Mouse (Mus musculus) stomach, postnatal 0 days (tissue): ENCODE results near the gene Dkkl1. TPM values are rescaled to one million over a fixed set of nuclear protein-coding genes. Genes with fewer than 3 reads are reported as not detected.

Experiments
- ATAC-seq: fragments of 200-750 bp; cut with Nextera tagmentation; 2 replicates; pipeline ENCODE4 v1.8.0; 2017; ENCODE audit not compliant: low FRiP score, low TSS enrichment
- DNase-seq: peaks from one replicate; pipeline ENCODE4 v3.0.0-alpha.2; 2016; ENCODE audit warnings: low spot score
- H3K27ac ChIP-seq: fragments of 300-500 bp; sonication (generic); replicated peaks from 2 replicates; pipeline ENCODE4 v1.5.1; 2014; ENCODE audit warnings: mild to moderate bottlenecking, control low read depth
- H3K27me3 ChIP-seq: fragments of 300-500 bp; sonication (generic); 2 replicates; pipeline ENCODE4 v1.6.1; 2014; ENCODE audit warnings: low read length; ENCODE audit not compliant: control insufficient read depth, insufficient read depth
- H3K36me3 ChIP-seq: fragments of 300-500 bp; sonication (generic); 2 replicates; pipeline ENCODE4 v1.6.1; 2014; ENCODE audit warnings: low read length, mixed read lengths; ENCODE audit not compliant: control insufficient read depth, insufficient read depth
- H3K4me1 ChIP-seq: fragments of 300-500 bp; sonication (generic); replicated peaks from 2 replicates; pipeline ENCODE4 v1.6.1; 2014; ENCODE audit warnings: antibody characterized with exemption; ENCODE audit not compliant: control insufficient read depth, insufficient read depth
- H3K4me2 ChIP-seq: fragments of 300-500 bp; sonication (generic); replicated peaks from 2 replicates; pipeline ENCODE4 v1.6.1; 2014; ENCODE audit warnings: low read depth, mild to moderate bottlenecking, control low read depth, moderate library complexity
- H3K4me3 ChIP-seq: fragments of 300-500 bp; sonication (generic); 2 replicates; pipeline ENCODE4 v1.5.1; 2014; ENCODE audit warnings: low read depth, low read length, control low read depth
- H3K9ac ChIP-seq: fragments of 300-500 bp; sonication (generic); 2 replicates; pipeline ENCODE4 v1.6.1; 2014; ENCODE audit warnings: mild to moderate bottlenecking, low read length, control low read depth, mixed read lengths
- H3K9me3 ChIP-seq: fragments of 300-500 bp; sonication (generic); 2 replicates; pipeline ENCODE4 v1.6.1; 2016; ENCODE audit warnings: low read length; ENCODE audit not compliant: control insufficient read depth
- CTCF ChIP-seq: IDR thresholded peaks from 2 replicates; pipeline ENCODE4 v1.5.1; 2016; ENCODE audit warnings: antibody characterized with exemption, low read depth, mild to moderate bottlenecking, moderate library complexity
- EP300 ChIP-seq: optimal IDR thresholded peaks from 2 replicates; pipeline ENCODE3; 2016; ENCODE audit warnings: antibody characterized with exemption
- WGBS: fragments of 180-500 bp; shearing (Covaris S2); extraction: QIAGEN DNeasy Blood & Tissue Kit; methylation state at CpG from one replicate; pipeline ENCODE4 v1.1.7; 2014; 5-methylcytosine and 5-hydroxymethylcytosine counted together
- polyA plus RNA-seq: library from polyadenylated mRNA; unstranded; fragments of >200 nt; fragmentation: Nextera tagmentation; extraction: Ambion mirVana; gene quantifications from 2 replicates; pipeline ENCODE4 v1.2.1, GENCODE M21; 2015

Gene Dkkl1
- polyA plus RNA-seq, 1 experiment from 2014 or later, result 48.4 TPM

- peak; percentile 21; the same call in 1 of the 2 replicates for ATAC-seq
- Histone ChIP-seq H3K36me3 (no peaks in the 10 kb centered on the region), H3K4me2 (no peak overlapping the region), H3K9ac (0 out of 2 replicates have a peak overlapping the region, but pooled peaks have one; percentile 2), H3K27ac (no peak overlapping the region), H3K4me3 (no peak overlapping the region), H3K27me3 (no peaks in the 10 kb centered on the region), H3K9me3 (no peaks in the 10 kb centered on the region), H3K4me1 (no peaks in the 10 kb centered on the region)
- TF ChIP-seq EP300, result no peak
- peak; percentile 92 for TF ChIP-seq CTCF
- 9% methylated on average over 5 of the region's 5 CpGs for WGBS
- DNase-seq, result peak; percentile 83
These were observed 13.5 kb downstream of the Dkkl1 start for GRCm38 (mm10) chr7:45198435-45198834.

- no peaks in the 10 kb centered on the region for H3K36me3 ChIP-seq
- H3K27ac ChIP-seq, result no peak overlapping the region
- H3K4me3 ChIP-seq, result no peak overlapping the region
- no peak for DNase-seq
- H3K9ac ChIP-seq, result no peak overlapping the region
- no peak overlapping the region for H3K4me2 ChIP-seq
- no peaks in the 10 kb centered on the region for H3K27me3 ChIP-seq
- no peaks in the 10 kb centered on the region for H3K4me1 ChIP-seq
- WGBS, result 77% methylated on average over 5 of the region's 5 CpGs
- H3K9me3 ChIP-seq, result no peaks in the 10 kb centered on the region
- ATAC-seq, result no peak
- TF ChIP-seq CTCF (no peak), EP300 (no peak)
These were observed 15.0 kb downstream of the Dkkl1 start for GRCm38 (mm10) chr7:45196994-45197393.

GRCm38 (mm10) chr7:45196176-45196535 is 15.8 kb downstream of the Dkkl1 start:
- 86% methylated on average over 4 of the region's 4 CpGs for WGBS
- Histone ChIP-seq H3K4me3 (no peak overlapping the region), H3K9me3 (no peaks in the 10 kb centered on the region), H3K4me2 (no peak overlapping the region), H3K4me1 (no peaks in the 10 kb centered on the region), H3K27me3 (no peaks in the 10 kb centered on the region), H3K9ac (no peak overlapping the region), H3K36me3 (no peaks in the 10 kb centered on the region), H3K27ac (no peak overlapping the region)
- TF ChIP-seq CTCF (no peak), EP300 (no peak)
- ATAC-seq (no peak), DNase-seq (no peak)

- no peaks in the 10 kb centered on the region for H3K9me3 ChIP-seq
These were observed 16.4 kb downstream of the Dkkl1 start for GRCm38 (mm10) chr7:45195341-45196175.

GRCm38 (mm10) chr7:45193871-45194785 is 17.8 kb downstream of the Dkkl1 start:
- Histone ChIP-seq H3K4me2 (no peak overlapping the region), H3K4me1 (no peaks in the 10 kb centered on the region)
- 72% methylated on average over 17 of the region's 17 CpGs for WGBS

More at GRCm38 (mm10) chr7:45195341-45196175, 16.4 kb downstream of the Dkkl1 start:
- H3K36me3 ChIP-seq, result no peaks in the 10 kb centered on the region
- WGBS, result 65% methylated on average over 13 of the region's 13 CpGs
- DNase-seq (no peak), ATAC-seq (no peak)
- H3K27ac ChIP-seq, result no peak overlapping the region
- no peak overlapping the region for H3K4me2 ChIP-seq
- H3K4me1 ChIP-seq, result no peaks in the 10 kb centered on the region
- no peak overlapping the region for H3K9ac ChIP-seq
- H3K4me3 ChIP-seq, result no peak overlapping the region
- TF ChIP-seq EP300 (no peak), CTCF (no peak)
- H3K27me3 ChIP-seq, result no peaks in the 10 kb centered on the region

More at GRCm38 (mm10) chr7:45193871-45194785, 17.8 kb downstream of the Dkkl1 start:
- no peaks in the 10 kb centered on the region for H3K27me3 ChIP-seq
- ATAC-seq, result no peak
- no peaks in the 10 kb centered on the region for H3K36me3 ChIP-seq
- H3K27ac ChIP-seq, result no peak overlapping the region
- no peak for DNase-seq
- no peak for TF ChIP-seq EP300
- TF ChIP-seq CTCF, result no peak
- no peak overlapping the region for H3K9ac ChIP-seq
- no peaks in the 10 kb centered on the region for H3K9me3 ChIP-seq
- no peak overlapping the region for H3K4me3 ChIP-seq
